Mouse (Mus musculus) inflammation-experienced regulatory T-cells (primary cell): ENCODE measurements around the gene Chd2. TPM values are rescaled to one million over a fixed set of nuclear protein-coding genes. Genes with fewer than 3 reads are reported as not detected.

Experiments
- polyA plus RNA-seq, 2 experiments: library from polyadenylated mRNA; unstranded; fragments of 100-300 nt; shearing (Covaris generic); gene quantifications; one replicate each; pipeline ENCODE4 v1.2.1; 2017

The Chd2 gene
- polyA plus RNA-seq, result 100 to 1,000 TPM; 202 to 258 TPM

DNA sequence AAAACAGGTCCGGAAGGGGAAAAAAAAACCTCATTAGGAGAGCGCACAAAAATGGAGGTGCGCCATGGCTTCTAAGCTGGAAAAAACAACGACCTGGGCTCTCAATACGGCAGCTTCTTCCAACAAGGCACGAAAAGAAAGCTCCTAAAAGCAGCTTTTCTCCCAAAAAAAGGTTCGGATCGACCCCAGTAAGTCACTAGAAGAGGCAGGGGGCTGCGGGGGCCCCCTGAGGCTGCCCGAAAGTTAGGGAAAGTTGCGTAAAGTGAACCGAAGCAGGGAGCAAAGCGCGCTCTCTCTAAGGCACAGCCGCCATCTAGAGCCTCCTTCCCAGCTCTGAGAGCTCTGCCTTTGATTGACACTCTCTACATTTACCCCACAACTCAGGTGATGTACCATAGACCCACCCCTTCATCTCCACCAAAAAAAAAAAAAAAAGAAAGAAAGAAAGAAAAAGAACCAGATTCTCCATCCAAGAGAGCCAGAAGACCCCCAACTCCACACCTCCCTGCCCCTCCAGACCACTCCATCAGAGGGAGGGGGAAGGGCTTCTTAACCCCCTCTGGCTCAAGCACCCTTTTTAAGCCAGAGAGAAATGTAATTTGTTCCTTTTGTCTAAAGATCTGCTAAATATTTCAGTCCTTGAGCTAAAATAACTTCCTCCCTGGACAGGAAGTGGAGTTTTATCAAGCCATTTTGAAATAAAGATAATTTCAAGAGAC lies at the start of gene Chd2:
Chd2 (minus strand) TSS at position 419 of the 719 bp plus-strand sequence.

Other genes starting within 250 kb of the Chd2 start
- under 1 TPM in 1 of 2 experiments, not detected in 1; 0.16 TPM for gene Rgma, start 166.3 kb downstream of the Chd2 start, polyA plus RNA-seq
- gene Fam174b, start 198.5 kb upstream of the Chd2 start, polyA plus RNA-seq, result 10 to 100 TPM in 1 of 2 experiments, 1 to 10 TPM in 1; 2.7 to 12.4 TPM